Comparison of ENCODE assay signal across 15 mouse cellular contexts in genomic region chr10:40263691-40264090, GRCm38 (mm10). TPM values are rescaled to one million over a fixed set of nuclear protein-coding genes. Genes with fewer than 3 reads are reported as not detected.
DNase-seq lines count a peak whose midpoint lies in the region; ATAC-seq and TF ChIP-seq lines count a peak whose summit lies in the region.
"Had no signal": no experiment of that assay in that cellular context is flagged by ENCODE, and none has a peak within 500 bp of the region (broad histone marks: within the 10 kb centered on the region; RNA-seq: fewer than 3 reads in every experiment).

No protein-coding gene starts in this region.

- DNase-seq in lung, postnatal 0 days (ENCODE audit: low spot score), result peak; percentile 24
- no peak for DNase-seq in lung, postnatal 25 days (ENCODE audit: low spot score)
- peak; percentile 80 for DNase-seq in Muller cell, postnatal 12 days (ENCODE audit: inconsistent ontology term)
- DNase-seq in adrenal gland, postnatal 14 days, result peak; percentile 75
- peak; percentile 72 to 75 for DNase-seq in kidney, postnatal 36 days
- DNase-seq in frontal cortex, postnatal 25 days (ENCODE audit: low spot score in 2 of 2), result no peak
- DNase-seq: cerebellum, adult 9-10 months; embryo, embryonic 11 days; lung, adult 2 months; spleen, adult 18-20 months had no signal

- no peak for TF ChIP-seq EP300 in lung, postnatal 0 days (IDR thresholded peaks at IDR 0.05)

- H3K9ac ChIP-seq in lung, postnatal 0 days (replicated peaks; ENCODE audit: low read depth), result no peak overlapping the region
- no peak overlapping the region for H3K9ac ChIP-seq in midbrain, embryonic 13.5 days (replicated peaks)
- H3K9ac ChIP-seq: hindbrain, embryonic 12.5 days; limb, embryonic 13.5 days; neural tube, embryonic 15.5 days had no signal

- H3K27ac ChIP-seq in lung, postnatal 0 days (ENCODE audit: low read length), result no peak overlapping the region
- H3K27ac ChIP-seq in midbrain, embryonic 13.5 days, result no peak overlapping the region
- H3K27ac ChIP-seq: hindbrain, embryonic 12.5 days; limb, embryonic 13.5 days; neural tube, embryonic 15.5 days had no signal

- no peaks in the 10 kb centered on the region; the same call in 1 of the 2 replicates for H3K4me1 ChIP-seq in lung, postnatal 0 days (ENCODE audit: insufficient read depth, low read depth, low read length)
- 0 out of 2 replicates have a peak, but pooled peaks cover 1% of the 10 kb centered on the region for H3K4me1 ChIP-seq in midbrain, embryonic 13.5 days (replicated peaks)

- no peak for ATAC-seq in lung, postnatal 0 days
- no peak for ATAC-seq in midbrain, embryonic 13.5 days
- ATAC-seq: intestine, postnatal 0 days had no signal

- H3K4me3 ChIP-seq in lung, postnatal 0 days (ENCODE audit: low read depth, low read length), result no peak overlapping the region
- H3K4me3 ChIP-seq in midbrain, embryonic 13.5 days (replicated peaks), result no peak overlapping the region
- H3K4me3 ChIP-seq: hindbrain, embryonic 12.5 days; limb, embryonic 13.5 days; neural tube, embryonic 15.5 days had no signal

- H3K36me3 ChIP-seq in lung, postnatal 0 days (ENCODE audit: insufficient read depth, low read length), result no peaks in the 10 kb centered on the region
- H3K36me3 ChIP-seq in midbrain, embryonic 13.5 days, result no peaks in the 10 kb centered on the region
- H3K36me3 ChIP-seq: hindbrain, embryonic 12.5 days; limb, embryonic 13.5 days; neural tube, embryonic 15.5 days had no signal

- H3K9me3 ChIP-seq in lung, postnatal 0 days (ENCODE audit: low read length), result no peaks in the 10 kb centered on the region
- H3K9me3 ChIP-seq in midbrain, embryonic 13.5 days, result no peaks in the 10 kb centered on the region
- H3K9me3 ChIP-seq: limb, embryonic 13.5 days; neural tube, embryonic 15.5 days had no signal

- TF ChIP-seq CTCF in lung, postnatal 0 days (IDR thresholded peaks at IDR 0.05), result no peak

- H3K27me3 ChIP-seq in lung, postnatal 0 days (replicated peaks; ENCODE audit: insufficient read depth, low read length), result no peaks in the 10 kb centered on the region
- no peaks in the 10 kb centered on the region for H3K27me3 ChIP-seq in midbrain, embryonic 13.5 days
- H3K27me3 ChIP-seq: hindbrain, embryonic 12.5 days; limb, embryonic 13.5 days; neural tube, embryonic 15.5 days had no signal

- 68% methylated on average over 4 of the region's 4 CpGs for WGBS in lung, postnatal 0 days
- 76% methylated on average over 4 of the region's 4 CpGs for WGBS in midbrain, embryonic 13.5 days

- H3K4me2 ChIP-seq in lung, postnatal 0 days (replicated peaks; ENCODE audit: low read depth, low read length), result no peak overlapping the region
- H3K4me2 ChIP-seq in midbrain, embryonic 13.5 days (replicated peaks), result no peak overlapping the region
- H3K4me2 ChIP-seq: hindbrain, embryonic 12.5 days; limb, embryonic 13.5 days; neural tube, embryonic 15.5 days had no signal

RNA-seq across cellular contexts. Expression of gene Gtf3c6, which starts 5.8 kb away (rescaled TPM):
- 35.2 and 40.0 TPM in 2 replicates for polyA plus RNA-seq in lung, postnatal 0 days (2015; fragmentation: Nextera tagmentation; extraction: Ambion mirVana)
- total RNA-seq in adrenal gland, postnatal 14 days (2021), result 56.8 and 65.8 TPM in 2 replicates
- polyA plus RNA-seq in midbrain, embryonic 13.5 days (2015; fragmentation: Nextera tagmentation; extraction: Ambion mirVana), result 109 and 113 TPM in 2 replicates

RNA-seq across cellular contexts. Expression of gene Rpf2, which starts 16.9 kb away (rescaled TPM):
- 19.0 and 20.4 TPM in 2 replicates for polyA plus RNA-seq in lung, postnatal 0 days (2015; fragmentation: Nextera tagmentation; extraction: Ambion mirVana)
- 26.2 and 30.9 TPM in 2 replicates for total RNA-seq in adrenal gland, postnatal 14 days (2021)
- polyA plus RNA-seq in midbrain, embryonic 13.5 days (2015; fragmentation: Nextera tagmentation; extraction: Ambion mirVana), result 73.9 and 79.2 TPM in 2 replicates

RNA-seq across cellular contexts. Expression of gene Amd1, which starts 38.3 kb away (rescaled TPM):
- 25.5 and 27.3 TPM in 2 replicates for polyA plus RNA-seq in lung, postnatal 0 days (2015; fragmentation: Nextera tagmentation; extraction: Ambion mirVana)
- 37.1 and 39.0 TPM in 2 replicates for total RNA-seq in adrenal gland, postnatal 14 days (2021)
- polyA plus RNA-seq in midbrain, embryonic 13.5 days (2015; fragmentation: Nextera tagmentation; extraction: Ambion mirVana), result 40.4 and 40.8 TPM in 2 replicates

Comparison
In these comparisons a context has a peak if more than half of its experiments do, and no peak if none do; other contexts are left out.
1. DNase-seq: peak in lung, postnatal 0 days (single experiment), Muller cell, postnatal 12 days (single experiment), adrenal gland, postnatal 14 days (single experiment) and kidney, postnatal 36 days (2 of 2); none in lung, postnatal 25 days (single experiment) and frontal cortex, postnatal 25 days (0 of 2).